Mouse (Mus musculus): ENCODE data around the gene Umad1.

Umad1 gene

GRCm38 (mm10) chr6:8368198-8368864 lies 109.2 kb downstream of the Umad1 start:
- no peak for DNase-seq (ENCODE audit: low read depth, low spot score)

GRCm38 (mm10) chr6:8370624-8371023 lies 111.5 kb downstream of the Umad1 start:
- DNase-seq (ENCODE audit: low read depth, low spot score) = no peak

GRCm38 (mm10) chr6:8373051-8373450 lies 114.0 kb downstream of the Umad1 start:
- no peak for DNase-seq (ENCODE audit: low read depth, low spot score)

- DNase-seq (ENCODE audit: low read depth, low spot score) = no peak
Measured at GRCm38 (mm10) chr6:8373851-8374250, 114.8 kb downstream of the Umad1 start.

- DNase-seq (ENCODE audit: low read depth, low spot score) = no peak
Measured at GRCm38 (mm10) chr6:8374290-8374689, 115.2 kb downstream of the Umad1 start.

- no peak for DNase-seq (ENCODE audit: low read depth, low spot score)
Measured at GRCm38 (mm10) chr6:8374712-8375111, 115.6 kb downstream of the Umad1 start.

- no peak for DNase-seq (ENCODE audit: low read depth, low spot score)
Measured at GRCm38 (mm10) chr6:8376351-8376750, 117.3 kb downstream of the Umad1 start.

- no peak for DNase-seq (ENCODE audit: low read depth, low spot score)
Measured at GRCm38 (mm10) chr6:8377667-8378066, 118.6 kb downstream of the Umad1 start.

GRCm38 (mm10) chr6:8389307-8389706 lies 130.2 kb downstream of the Umad1 start:
- DNase-seq (ENCODE audit: low read depth, low spot score) = no peak

- no peak for DNase-seq (ENCODE audit: low read depth, low spot score)
Measured at GRCm38 (mm10) chr6:8390296-8390695, 131.2 kb downstream of the Umad1 start.

GRCm38 (mm10) chr6:8390935-8391334 lies 131.8 kb downstream of the Umad1 start:
- no peak for DNase-seq (ENCODE audit: low read depth, low spot score)

GRCm38 (mm10) chr6:8393029-8393428 lies 133.9 kb downstream of the Umad1 start:
- no peak for DNase-seq (ENCODE audit: low read depth, low spot score)

- DNase-seq (ENCODE audit: low read depth, low spot score) = no peak
Measured at GRCm38 (mm10) chr6:8394044-8394443, 135.0 kb downstream of the Umad1 start.

GRCm38 (mm10) chr6:8395061-8395460 lies 136.0 kb downstream of the Umad1 start:
- no peak for DNase-seq (ENCODE audit: low read depth, low spot score)

GRCm38 (mm10) chr6:8397252-8397651 lies 138.2 kb downstream of the Umad1 start:
- no peak for DNase-seq (ENCODE audit: low read depth, low spot score)

- no peak for DNase-seq (ENCODE audit: low read depth, low spot score)
Measured at GRCm38 (mm10) chr6:8399710-8400109, 140.6 kb downstream of the Umad1 start.

GRCm38 (mm10) chr6:8403127-8403526 lies 144.0 kb downstream of the Umad1 start:
- no peak for DNase-seq (ENCODE audit: low read depth, low spot score)

GRCm38 (mm10) chr6:8405844-8406243 lies 146.8 kb downstream of the Umad1 start:
- no peak for DNase-seq (ENCODE audit: low read depth, low spot score)

GRCm38 (mm10) chr6:8408332-8408731 lies 149.2 kb downstream of the Umad1 start:
- DNase-seq (ENCODE audit: low read depth, low spot score) = no peak

GRCm38 (mm10) chr6:8409865-8410264 lies 150.8 kb downstream of the Umad1 start:
- DNase-seq (ENCODE audit: low read depth, low spot score) = no peak

GRCm38 (mm10) chr6:8412845-8413598 lies 153.9 kb downstream of the Umad1 start:
- no peak for DNase-seq (ENCODE audit: low read depth, low spot score)

GRCm38 (mm10) chr6:8414020-8414419 lies 154.9 kb downstream of the Umad1 start:
- DNase-seq (ENCODE audit: low read depth, low spot score) = no peak

GRCm38 (mm10) chr6:8415823-8416222 lies 156.7 kb downstream of the Umad1 start:
- no peak for DNase-seq (ENCODE audit: low read depth, low spot score)

Data from c-Kit-negative CD71-positive TER-119-positive erythroid progenitor cells, embryonic 14.5 days (primary cell).